21 mouse cellular contexts compared by ENCODE assay signal in genomic region chr13:99173849-99174248, GRCm38 (mm10). TPM values are rescaled to one million over a fixed set of nuclear protein-coding genes. Genes with fewer than 3 reads are reported as not detected.
DNase-seq lines count a peak whose midpoint lies in the region; ATAC-seq lines count a peak whose summit lies in the region.
"Had no signal": no experiment of that assay in that cellular context is flagged by ENCODE, and none has a peak within 500 bp of the region (broad histone marks: within the 10 kb centered on the region; RNA-seq: fewer than 3 reads in every experiment).

No protein-coding gene starts in this region.

- H3K36me3 ChIP-seq in forebrain, embryonic 10.5 days (replicated peaks): no peaks in the 10 kb centered on the region
- H3K36me3 ChIP-seq in forebrain, embryonic 15.5 days: no peaks in the 10 kb centered on the region
- H3K36me3 ChIP-seq in kidney, embryonic 16.5 days (ENCODE audit: insufficient read depth, low read length): no peaks in the 10 kb centered on the region
- H3K36me3 ChIP-seq in limb, embryonic 12.5 days: no peaks in the 10 kb centered on the region
- H3K36me3 ChIP-seq: embryonic facial prominence, embryonic 15.5 days; intestine, embryonic 15.5 days; liver, embryonic 15.5 days had no signal

- ATAC-seq in forebrain, embryonic 15.5 days (replicated peaks): no peak
- ATAC-seq in kidney, embryonic 16.5 days (ENCODE audit: low FRiP score, low TSS enrichment): peak; percentile 86
- ATAC-seq in limb, embryonic 12.5 days (ENCODE audit: insufficient number of reproducible peaks, insufficient read depth, low FRiP score, low TSS enrichment, low read depth): peak; percentile 52; the same call in 1 of the 2 replicates
- ATAC-seq: CD4-positive, CD25-positive, alpha-beta regulatory T cell, adult 4 months; forebrain, embryonic 13.5 days; intestine, embryonic 15.5 days had no signal

- H3K9me3 ChIP-seq in forebrain, embryonic 10.5 days: no peaks in the 10 kb centered on the region
- no peaks in the 10 kb centered on the region for H3K9me3 ChIP-seq in forebrain, embryonic 15.5 days
- no peaks in the 10 kb centered on the region for H3K9me3 ChIP-seq in kidney, embryonic 16.5 days (ENCODE audit: low read length)
- H3K9me3 ChIP-seq in limb, embryonic 12.5 days: no peaks in the 10 kb centered on the region
- H3K9me3 ChIP-seq: embryonic facial prominence, embryonic 15.5 days; forebrain, embryonic 13.5 days; intestine, embryonic 15.5 days; liver, embryonic 15.5 days had no signal

- peaks cover 15% of the 10 kb centered on the region for H3K4me1 ChIP-seq in forebrain, embryonic 10.5 days
- no peaks in the 10 kb centered on the region for H3K4me1 ChIP-seq in forebrain, embryonic 15.5 days
- peaks cover 7% of the 10 kb centered on the region; the same call in 1 of the 2 replicates for H3K4me1 ChIP-seq in kidney, embryonic 16.5 days (ENCODE audit: insufficient read depth, low read length)
- peaks cover 14% of the 10 kb centered on the region for H3K4me1 ChIP-seq in limb, embryonic 12.5 days (replicated peaks)
- H3K4me1 ChIP-seq: forebrain, embryonic 13.5 days; liver, embryonic 15.5 days had no signal

- 34% methylated on average over 4 of the region's 4 CpGs for WGBS in forebrain, embryonic 10.5 days
- 32% methylated on average over 4 of the region's 4 CpGs for WGBS in forebrain, embryonic 15.5 days
- WGBS in kidney, embryonic 16.5 days: 3% methylated on average over 4 of the region's 4 CpGs
- 12% methylated on average over 4 of the region's 4 CpGs for WGBS in limb, embryonic 12.5 days

- no peak overlapping the region for H3K4me2 ChIP-seq in forebrain, embryonic 15.5 days (replicated peaks)
- H3K4me2 ChIP-seq in kidney, embryonic 16.5 days (replicated peaks; ENCODE audit: low read depth, low read length): no peak overlapping the region
- H3K4me2 ChIP-seq in limb, embryonic 12.5 days: no peak overlapping the region
- H3K4me2 ChIP-seq: embryonic facial prominence, embryonic 15.5 days; forebrain, embryonic 13.5 days; intestine, embryonic 15.5 days; liver, embryonic 15.5 days; midbrain, embryonic 11.5 days had no signal

- H3K4me3 ChIP-seq in forebrain, embryonic 10.5 days: no peak overlapping the region
- H3K4me3 ChIP-seq in forebrain, embryonic 15.5 days: no peak overlapping the region
- H3K4me3 ChIP-seq in kidney, embryonic 16.5 days (ENCODE audit: low read length): no peak overlapping the region
- H3K4me3 ChIP-seq in limb, embryonic 12.5 days (replicated peaks): no peak overlapping the region
- H3K4me3 ChIP-seq: embryonic facial prominence, embryonic 15.5 days; forebrain, embryonic 13.5 days; gastrocnemius, adult 2 months; intestine, embryonic 15.5 days; liver, embryonic 15.5 days; myocyte had no signal

- no peaks in the 10 kb centered on the region for H3K27me3 ChIP-seq in forebrain, embryonic 10.5 days (ENCODE audit: poor library complexity, severe bottlenecking)
- H3K27me3 ChIP-seq in forebrain, embryonic 15.5 days: no peaks in the 10 kb centered on the region
- H3K27me3 ChIP-seq in kidney, embryonic 16.5 days (ENCODE audit: insufficient read depth, low read length): no peaks in the 10 kb centered on the region
- H3K27me3 ChIP-seq in limb, embryonic 12.5 days: no peaks in the 10 kb centered on the region
- H3K27me3 ChIP-seq: embryonic facial prominence, embryonic 15.5 days; forebrain, embryonic 13.5 days; intestine, embryonic 15.5 days; liver, embryonic 15.5 days had no signal

- no peak overlapping the region for H3K9ac ChIP-seq in forebrain, embryonic 15.5 days (replicated peaks)
- no peak overlapping the region for H3K9ac ChIP-seq in kidney, embryonic 16.5 days (replicated peaks; ENCODE audit: low read length)
- no peak overlapping the region for H3K9ac ChIP-seq in limb, embryonic 12.5 days (replicated peaks)
- H3K9ac ChIP-seq: embryonic facial prominence, embryonic 15.5 days; forebrain, embryonic 13.5 days; intestine, embryonic 15.5 days; liver, embryonic 15.5 days had no signal

- peak overlapping the region; percentile 48 for H3K27ac ChIP-seq in forebrain, embryonic 10.5 days
- H3K27ac ChIP-seq in forebrain, embryonic 15.5 days (replicated peaks): no peak overlapping the region
- no peak overlapping the region for H3K27ac ChIP-seq in kidney, embryonic 16.5 days (ENCODE audit: low read length)
- no peak overlapping the region for H3K27ac ChIP-seq in limb, embryonic 12.5 days
- H3K27ac ChIP-seq: embryonic facial prominence, embryonic 15.5 days; forebrain, embryonic 13.5 days; gastrocnemius, adult 2 months; intestine, embryonic 15.5 days; liver, embryonic 15.5 days had no signal

- no peak for DNase-seq in forebrain, embryonic 10.5 days (ENCODE audit: extremely low spot score, low spot score)
- no peak for DNase-seq in kidney, adult 8-10 months
- DNase-seq in embryo, embryonic 11 days: peak; percentile 51
- DNase-seq in cerebellum, postnatal 14 days: no peak
- no peak for DNase-seq in gastrocnemius, postnatal 25 days
- DNase-seq: cerebellum, postnatal 10 days; gastrocnemius, adult 2 months; heart, adult 18-20 months; left cerebral cortex, postnatal 4 days; right cerebral cortex, adult 18-20 months had no signal

RNA-seq across cellular contexts. Expression of gene Zfp366, which starts 10.8 kb away (rescaled TPM):
- 0.36 and 0.47 TPM in 2 replicates for polyA plus RNA-seq in forebrain, embryonic 10.5 days (2016; fragmentation: Nextera tagmentation; extraction: Ambion mirVana)
- 0.36 and 0.45 TPM in 2 replicates for polyA plus RNA-seq in forebrain, embryonic 15.5 days (2015; fragmentation: Nextera tagmentation; extraction: Ambion mirVana)
- 0.96 and 1.1 TPM in 2 replicates for polyA plus RNA-seq in kidney, embryonic 16.5 days (2015; fragmentation: Nextera tagmentation; extraction: Ambion mirVana)
- polyA plus RNA-seq in limb, embryonic 12.5 days (2016; fragmentation: Nextera tagmentation; extraction: Ambion mirVana): 0.38 and 0.49 TPM in 2 replicates
- total RNA-seq in gastrocnemius, postnatal 25 days (2021): 1 to 10 TPM; 3.4 to 3.9 TPM
- total RNA-seq: MEL had no signal
